Mouse (Mus musculus): ENCODE measurements around the gene Pih1d1. TPM values are rescaled to one million over a fixed set of nuclear protein-coding genes. Genes with fewer than 3 reads are reported as not detected.
"Not testable (repeated sequence)": the region's sequence is repeated elsewhere in the genome, so short reads cannot be mapped to it uniquely, and the experiment has no call there.

Pih1d1 gene
- polyA plus RNA-seq, 1 experiment from 2014 or later, result 96.5 TPM

DNA sequence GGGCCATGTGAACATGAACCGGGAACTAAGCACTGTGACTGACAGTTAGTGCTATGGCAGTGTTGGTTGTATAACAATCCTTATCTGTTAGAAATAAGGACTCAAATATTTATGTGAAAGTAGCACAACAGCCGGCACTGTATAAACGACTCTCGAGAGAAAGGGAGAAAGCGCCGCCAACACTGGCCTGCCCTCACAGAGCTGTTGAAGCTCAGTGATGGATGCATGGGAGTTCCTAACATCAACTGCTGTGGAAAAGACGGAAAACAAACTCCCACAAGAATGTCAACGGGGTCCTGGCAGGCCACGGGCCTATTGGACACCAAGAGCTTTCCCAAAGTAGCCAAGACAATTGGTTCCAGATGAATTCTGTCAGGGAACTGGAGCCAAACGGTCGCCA is 2.8 kb upstream of the Pih1d1 start:
- 38% methylated on average over 11 of the region's 11 CpGs for WGBS
- H3K27ac ChIP-seq (ENCODE audit: low read length), result peak overlapping the region; percentile 77
- no peak for ATAC-seq
- no peaks in the 10 kb centered on the region for H3K9me3 ChIP-seq (ENCODE audit: control insufficient read depth, low read length)
- H3K4me1 ChIP-seq (ENCODE audit: control insufficient read depth, insufficient read depth, low read length), result peaks cover 34% of the 10 kb centered on the region; the same call in 1 of the 2 replicates
- H3K4me3 ChIP-seq (ENCODE audit: low read length), result no peak overlapping the region
- H3K36me3 ChIP-seq (ENCODE audit: control insufficient read depth, insufficient read depth, low read length), result no peaks in the 10 kb centered on the region
- no peak overlapping the region for H3K4me2 ChIP-seq (ENCODE audit: low read depth, low read length)
- H3K9ac ChIP-seq (ENCODE audit: low read depth, low read length), result no peak overlapping the region
- no peaks in the 10 kb centered on the region for H3K27me3 ChIP-seq (replicated peaks; ENCODE audit: control insufficient read depth, insufficient read depth, low read length)

DNA sequence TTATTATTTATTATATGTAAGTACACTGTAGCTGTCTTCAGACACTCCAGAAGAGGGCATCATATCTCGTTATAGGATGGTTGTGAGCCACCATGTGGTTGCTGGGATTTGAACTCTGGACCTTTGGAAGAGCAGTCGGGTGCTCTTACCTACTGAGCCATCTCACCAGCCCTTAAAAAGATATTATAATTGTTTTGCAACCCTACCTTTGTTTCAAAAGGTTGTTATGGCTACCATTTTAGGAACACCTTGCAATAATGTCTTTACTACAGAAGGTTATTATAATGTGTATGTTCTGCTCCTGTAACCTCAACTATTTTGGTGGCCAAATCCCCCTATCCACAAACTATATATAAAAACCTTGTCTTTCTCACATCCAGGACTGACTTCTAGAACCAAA is 1.1 kb upstream of the Pih1d1 start:
- H3K27me3 ChIP-seq (replicated peaks; ENCODE audit: control insufficient read depth, insufficient read depth, low read length); H3K9me3 ChIP-seq (ENCODE audit: control insufficient read depth, low read length); H3K27ac ChIP-seq (ENCODE audit: low read length); ATAC-seq; H3K9ac ChIP-seq (ENCODE audit: low read depth, low read length); H3K36me3 ChIP-seq (ENCODE audit: control insufficient read depth, insufficient read depth, low read length): not testable (repeated sequence)
- 87% methylated on average over 2 of the region's 2 CpGs for WGBS
- peak overlapping the region; percentile 73 for H3K4me3 ChIP-seq (ENCODE audit: low read length)
- H3K4me1 ChIP-seq (ENCODE audit: control insufficient read depth, insufficient read depth, low read length), result peaks cover 32% of the 10 kb centered on the region; the same call in 1 of the 2 replicates
- H3K4me2 ChIP-seq (ENCODE audit: low read depth, low read length), result peak overlapping the region; percentile 74

DNA sequence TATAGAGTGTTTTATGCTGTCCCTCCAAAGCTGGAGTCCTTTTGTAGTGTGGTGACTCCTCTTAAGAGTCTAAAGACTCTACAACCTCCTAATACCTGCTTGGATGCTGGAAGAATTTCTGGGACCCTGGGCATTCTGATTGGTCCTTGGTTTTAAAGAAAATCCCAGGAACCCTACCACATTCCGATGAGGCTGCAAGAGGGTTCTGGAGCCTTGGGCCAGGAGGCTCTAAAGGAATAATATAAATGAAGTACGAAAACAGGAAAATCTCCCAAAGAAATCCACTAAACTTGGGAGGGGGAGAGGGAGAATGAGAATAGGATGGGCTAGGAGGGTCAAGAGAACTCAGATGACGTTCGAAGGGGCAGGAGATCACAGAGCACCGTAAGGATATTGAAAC is 517 bp upstream of the Pih1d1 start:
- Histone ChIP-seq H3K4me1 (ENCODE audit: control insufficient read depth, insufficient read depth, low read length) (peaks cover 27% of the 10 kb centered on the region; the same call in 1 of the 2 replicates), H3K4me2 (ENCODE audit: low read depth, low read length) (peak overlapping the region; percentile 74), H3K9me3 (ENCODE audit: control insufficient read depth, low read length) (no peaks in the 10 kb centered on the region), H3K36me3 (ENCODE audit: control insufficient read depth, insufficient read depth, low read length) (no peaks in the 10 kb centered on the region), H3K27me3 (replicated peaks; ENCODE audit: control insufficient read depth, insufficient read depth, low read length) (no peaks in the 10 kb centered on the region), H3K27ac (ENCODE audit: low read length) (peak overlapping the region; percentile 97), H3K9ac (ENCODE audit: low read depth, low read length) (peak overlapping the region; percentile 88), H3K4me3 (ENCODE audit: low read length) (peak overlapping the region; percentile 73)
- no peak for ATAC-seq
- WGBS, result 3% methylated on average over 5 of the region's 5 CpGs

DNA sequence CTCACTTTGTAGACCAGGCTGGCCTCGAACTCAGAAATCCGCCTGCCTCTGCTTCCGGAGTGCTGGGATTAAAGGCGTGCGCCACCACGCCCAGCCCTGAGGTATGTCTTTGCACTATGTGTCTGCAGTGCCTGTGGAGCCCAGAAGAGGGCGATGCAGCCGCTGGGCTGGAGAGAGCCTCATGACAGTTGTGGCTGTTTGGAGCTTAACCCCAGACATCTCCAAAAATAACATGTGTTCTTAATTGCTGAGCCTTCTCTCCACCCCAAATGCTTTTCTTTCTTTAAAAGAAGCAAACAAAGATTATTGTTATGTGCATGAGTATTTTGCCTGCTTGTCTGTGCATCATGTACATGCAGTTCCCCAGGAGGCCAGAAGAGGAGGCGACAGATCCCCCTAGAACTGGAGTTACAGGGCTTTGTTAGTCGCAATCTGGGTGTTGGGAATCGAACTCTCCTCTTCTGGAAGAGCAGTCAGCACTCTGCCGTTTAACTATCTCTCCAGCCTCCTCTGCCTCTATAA is 951 bp downstream of the Pih1d1 start:
- 80% methylated on average over 12 of the region's 12 CpGs for WGBS
- peak overlapping the region; percentile 88 for H3K9ac ChIP-seq (ENCODE audit: low read depth, low read length)
- H3K27ac ChIP-seq (ENCODE audit: low read length), result peak overlapping the region; percentile 43; the same call in 1 of the 2 replicates

DNA sequence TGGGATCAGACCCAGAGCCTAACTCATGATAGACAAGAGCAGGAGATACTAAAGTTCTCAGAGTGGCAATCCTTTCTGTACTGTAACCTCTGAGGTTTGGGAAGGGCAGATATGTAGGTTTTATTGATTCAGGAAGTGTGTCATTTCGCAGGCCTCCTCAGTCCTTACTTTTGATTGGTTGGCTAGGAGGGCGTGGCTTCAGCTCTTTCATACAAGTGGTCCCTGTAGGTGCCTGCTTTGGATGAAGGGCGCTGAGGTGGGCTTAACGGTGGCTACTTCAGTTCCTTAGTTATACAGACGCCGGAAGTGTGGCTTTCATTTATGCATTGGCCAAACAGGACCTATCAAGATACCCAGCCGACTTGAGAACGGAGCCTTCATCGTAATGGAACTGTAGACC is 1.5 kb downstream of the Pih1d1 start:
- no peak overlapping the region for H3K4me3 ChIP-seq (ENCODE audit: low read length)
- whole genome bisulfite sequencing, result 83% methylated on average over 9 of the region's 9 CpGs
- peaks cover 15% of the 10 kb centered on the region; the same call in 1 of the 2 replicates for H3K4me1 ChIP-seq (ENCODE audit: control insufficient read depth, insufficient read depth, low read length)
- no peak for ATAC-seq
- H3K9ac ChIP-seq (ENCODE audit: low read depth, low read length), result no peak overlapping the region
- no peaks in the 10 kb centered on the region for H3K27me3 ChIP-seq (replicated peaks; ENCODE audit: control insufficient read depth, insufficient read depth, low read length)
- H3K27ac ChIP-seq (ENCODE audit: low read length), result no peak overlapping the region
- H3K36me3 ChIP-seq (ENCODE audit: control insufficient read depth, insufficient read depth, low read length), result 0 out of 2 replicates have a peak, but pooled peaks cover 3% of the 10 kb centered on the region
- no peaks in the 10 kb centered on the region for H3K9me3 ChIP-seq (ENCODE audit: control insufficient read depth, low read length)
- no peak overlapping the region for H3K4me2 ChIP-seq (ENCODE audit: low read depth, low read length)

More for the DNA sequence above, 951 bp downstream of the Pih1d1 start:
- no peaks in the 10 kb centered on the region for H3K36me3 ChIP-seq (ENCODE audit: control insufficient read depth, insufficient read depth, low read length)
- ATAC-seq, result peak; percentile 13
- peak overlapping the region; percentile 61 for H3K4me2 ChIP-seq (ENCODE audit: low read depth, low read length)
- H3K27me3 ChIP-seq (replicated peaks; ENCODE audit: control insufficient read depth, insufficient read depth, low read length), result no peaks in the 10 kb centered on the region
- H3K9me3 ChIP-seq (ENCODE audit: control insufficient read depth, low read length), result no peaks in the 10 kb centered on the region
- H3K4me1 ChIP-seq (ENCODE audit: control insufficient read depth, insufficient read depth, low read length), result peaks cover 20% of the 10 kb centered on the region; the same call in 1 of the 2 replicates
- H3K4me3 ChIP-seq (ENCODE audit: low read length), result peak overlapping the region; percentile 73

DNA sequence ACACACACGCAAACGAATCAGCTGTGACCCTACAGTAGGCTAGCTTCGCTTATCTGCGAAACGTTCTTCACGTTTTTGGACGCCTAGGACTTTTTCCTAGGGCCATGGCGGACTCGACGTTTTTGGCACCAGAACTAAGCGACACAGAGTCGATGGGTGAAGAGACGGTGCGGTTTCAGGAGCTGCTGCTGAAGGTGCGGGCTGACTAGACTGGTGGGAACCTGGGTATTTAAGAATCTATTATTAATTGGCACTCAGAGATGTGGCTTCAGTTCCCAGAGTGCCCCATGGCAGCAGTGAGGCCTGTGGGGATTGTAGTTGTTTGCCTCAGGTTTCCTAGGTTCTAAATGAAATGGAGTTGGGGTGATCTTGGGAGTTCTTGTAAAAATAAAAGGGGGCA is 2.1 kb downstream of the Pih1d1 start:
- 94% methylated on average over 15 of the region's 15 CpGs for WGBS
- ATAC-seq, result no peak
- Histone ChIP-seq H3K27me3 (replicated peaks; ENCODE audit: control insufficient read depth, insufficient read depth, low read length) (no peaks in the 10 kb centered on the region), H3K4me1 (ENCODE audit: control insufficient read depth, insufficient read depth, low read length) (peaks cover 13% of the 10 kb centered on the region; the same call in 1 of the 2 replicates), H3K4me2 (ENCODE audit: low read depth, low read length) (no peak overlapping the region), H3K9ac (ENCODE audit: low read depth, low read length) (no peak overlapping the region), H3K27ac (ENCODE audit: low read length) (no peak overlapping the region), H3K36me3 (ENCODE audit: control insufficient read depth, insufficient read depth, low read length) (0 out of 2 replicates have a peak, but pooled peaks cover 3% of the 10 kb centered on the region), H3K4me3 (ENCODE audit: low read length) (no peak overlapping the region), H3K9me3 (ENCODE audit: control insufficient read depth, low read length) (no peaks in the 10 kb centered on the region)

DNA sequence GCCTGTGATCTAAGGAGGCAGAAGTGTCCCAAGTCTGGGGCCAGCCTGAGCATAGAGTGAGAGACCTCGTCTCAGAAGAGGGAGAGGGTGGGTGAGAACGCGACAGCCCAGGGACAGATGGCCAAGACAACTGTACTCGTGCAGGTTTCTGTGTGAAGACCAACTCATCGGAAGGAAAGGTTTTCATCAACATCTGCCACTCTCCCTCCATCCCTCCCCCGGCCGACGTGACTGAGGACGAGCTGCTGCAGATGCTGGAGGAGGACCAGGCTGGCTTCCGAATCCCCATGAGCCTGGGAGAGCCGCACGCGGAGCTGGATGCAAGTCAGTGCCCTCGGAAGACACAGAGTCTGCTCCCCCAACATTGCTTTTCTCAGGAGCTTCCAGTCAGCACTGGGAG is 3.4 kb downstream of the Pih1d1 start:
- 86% methylated on average over 14 of the region's 14 CpGs for WGBS
- H3K4me1 ChIP-seq (ENCODE audit: control insufficient read depth, insufficient read depth, low read length), result peaks cover 16% of the 10 kb centered on the region; the same call in 1 of the 2 replicates
- H3K4me3 ChIP-seq (ENCODE audit: low read length), result no peak overlapping the region
- H3K9me3 ChIP-seq (ENCODE audit: control insufficient read depth, low read length), result no peaks in the 10 kb centered on the region
- ATAC-seq, result no peak
- H3K4me2 ChIP-seq (ENCODE audit: low read depth, low read length), result no peak overlapping the region
- H3K27ac ChIP-seq (ENCODE audit: low read length), result no peak overlapping the region
- no peak overlapping the region for H3K9ac ChIP-seq (ENCODE audit: low read depth, low read length)
- 0 out of 2 replicates have a peak, but pooled peaks cover 3% of the 10 kb centered on the region for H3K36me3 ChIP-seq (ENCODE audit: control insufficient read depth, insufficient read depth, low read length)
- no peaks in the 10 kb centered on the region for H3K27me3 ChIP-seq (replicated peaks; ENCODE audit: control insufficient read depth, insufficient read depth, low read length)

DNA sequence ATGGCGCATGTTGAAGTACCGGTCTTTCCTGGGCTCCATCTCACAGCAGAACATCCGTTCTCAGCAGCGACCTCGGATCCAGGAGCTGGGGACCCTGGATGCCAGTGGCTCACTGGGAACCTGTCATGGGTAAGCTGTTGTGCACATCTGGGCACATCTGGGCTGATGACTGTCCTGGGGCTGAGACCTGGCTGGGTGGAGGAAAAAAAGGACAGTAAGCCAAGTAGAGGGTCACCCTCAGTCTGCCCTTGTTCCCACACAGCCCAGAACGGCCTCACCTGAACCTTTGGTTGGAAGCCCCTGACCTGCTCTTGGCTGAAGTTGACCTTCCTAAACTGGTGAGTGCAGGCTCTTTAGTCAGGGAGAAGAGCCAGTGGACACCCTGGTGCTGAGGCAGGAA is 4.9 kb downstream of the Pih1d1 start:
- H3K4me2 ChIP-seq (ENCODE audit: low read depth, low read length), result no peak overlapping the region
- peaks cover 14% of the 10 kb centered on the region for H3K27me3 ChIP-seq (replicated peaks; ENCODE audit: control insufficient read depth, insufficient read depth, low read length)
- ATAC-seq, result no peak
- no peaks in the 10 kb centered on the region for H3K9me3 ChIP-seq (ENCODE audit: control insufficient read depth, low read length)
- peaks cover 14% of the 10 kb centered on the region for H3K4me1 ChIP-seq (ENCODE audit: control insufficient read depth, insufficient read depth, low read length)
- WGBS, result 93% methylated on average over 6 of the region's 6 CpGs
- 0 out of 2 replicates have a peak, but pooled peaks cover 3% of the 10 kb centered on the region for H3K36me3 ChIP-seq (ENCODE audit: control insufficient read depth, insufficient read depth, low read length)
- no peak overlapping the region for H3K9ac ChIP-seq (ENCODE audit: low read depth, low read length)
- H3K4me3 ChIP-seq (ENCODE audit: low read length), result no peak overlapping the region
- no peak overlapping the region for H3K27ac ChIP-seq (ENCODE audit: low read length)

DNA sequence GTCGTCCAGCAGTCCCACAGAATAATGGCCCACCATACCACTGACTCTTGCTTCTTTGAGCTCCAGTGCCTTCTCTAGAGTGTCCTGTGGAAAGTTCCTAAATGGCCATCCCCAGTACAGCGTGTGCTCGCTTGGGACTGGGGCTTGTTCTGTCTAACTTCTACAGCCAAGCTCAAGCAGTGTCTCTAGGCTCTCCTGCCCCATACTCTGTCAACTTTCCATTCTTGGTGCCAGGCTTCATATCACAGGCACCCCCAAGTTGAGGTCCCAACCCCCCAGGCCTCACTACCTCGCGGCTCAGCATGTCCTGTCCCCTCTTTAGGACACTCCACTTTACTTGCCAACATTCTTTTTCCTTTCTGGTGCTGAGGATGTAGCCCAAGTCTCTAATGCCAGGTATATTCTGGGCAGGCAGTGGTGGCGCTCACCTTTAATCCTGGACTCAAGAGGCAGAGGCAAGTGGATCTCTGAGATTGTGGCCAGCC is 6.3 kb downstream of the Pih1d1 start:
- peaks cover 27% of the 10 kb centered on the region for H3K27me3 ChIP-seq (replicated peaks; ENCODE audit: control insufficient read depth, insufficient read depth, low read length)
- WGBS, result 96% methylated on average over 6 of the region's 6 CpGs
- H3K4me3 ChIP-seq (ENCODE audit: low read length), result no peak overlapping the region
- H3K4me1 ChIP-seq (ENCODE audit: control insufficient read depth, insufficient read depth, low read length), result peaks cover 8% of the 10 kb centered on the region
- H3K4me2 ChIP-seq (ENCODE audit: low read depth, low read length), result no peak overlapping the region
- no peak for ATAC-seq
- no peak overlapping the region for H3K27ac ChIP-seq (ENCODE audit: low read length)
- no peaks in the 10 kb centered on the region for H3K9me3 ChIP-seq (ENCODE audit: control insufficient read depth, low read length)
- H3K36me3 ChIP-seq (ENCODE audit: control insufficient read depth, insufficient read depth, low read length), result 0 out of 2 replicates have a peak, but pooled peaks cover 3% of the 10 kb centered on the region
- no peak overlapping the region for H3K9ac ChIP-seq (ENCODE audit: low read depth, low read length)
